Mouse (Mus musculus) neutrophil, adult 5-6 weeks (primary cell): ENCODE measurements around the gene Wdr35. TPM values are rescaled to one million over a fixed set of nuclear protein-coding genes. Genes with fewer than 3 reads are reported as not detected.
"Not testable (repeated sequence)": the region's sequence is repeated elsewhere in the genome, so short reads cannot be mapped to it uniquely, and the experiment has no call there.

Experiments used
- ATAC-seq: fragments of 151-379, 151-347 bp; 2 replicates; pipeline ENCODE4 v1.8.0; 2017; ENCODE audit warnings: mild to moderate bottlenecking, moderate TSS enrichment; ENCODE audit not compliant: insufficient number of reproducible peaks, poor library complexity, low FRiP score, severe bottlenecking; ENCODE audit errors: extremely low read depth
- total RNA-seq: library from RNA; stranded (forward); fragments of 200-1000 nt; gene quantifications from 2 replicates; pipeline ENCODE4 v1.2.3, GENCODE M21; 2017

Gene Wdr35
- total RNA-seq: 0.35 and 0.61 TPM in 2 replicates

DNA sequence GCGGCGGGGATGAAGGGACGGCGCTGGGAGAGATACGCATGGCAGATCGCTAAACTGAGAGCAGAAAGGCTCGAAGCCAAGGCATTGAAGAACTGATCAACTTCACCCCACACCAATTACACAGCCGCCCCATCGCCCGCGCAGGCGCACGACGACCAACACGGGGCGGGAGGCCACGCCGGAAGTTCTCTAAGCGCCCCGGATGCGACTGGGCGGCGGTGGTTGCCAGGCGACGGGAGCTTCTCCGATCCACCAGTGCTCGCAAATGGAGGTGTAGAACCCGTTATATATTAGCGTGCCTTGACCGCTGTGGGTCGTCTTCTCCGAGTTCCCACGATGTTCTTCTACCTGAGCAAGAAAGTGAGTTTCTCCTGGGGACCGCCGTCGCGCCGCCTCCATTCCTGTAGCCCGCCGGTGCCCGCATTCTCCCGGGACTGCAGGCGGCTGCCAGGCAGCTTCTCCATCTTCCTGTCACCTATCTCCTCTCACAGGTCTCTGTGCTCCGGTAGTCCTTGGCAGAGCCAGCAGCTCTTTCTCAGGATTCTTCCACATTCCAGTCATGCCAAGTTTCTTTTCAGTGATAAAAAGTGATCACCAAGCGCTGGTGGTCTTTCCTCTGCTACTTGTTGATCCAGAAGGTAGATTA lies at the start of gene Wdr35:
TSS of gene Wdr35 (plus strand) at position 73 of the 646 bp plus-strand sequence.
- peak; percentile 93 for ATAC-seq

- peak; percentile 78 for ATAC-seq
Measured at GRCm38 (mm10) chr12:8927652-8928051, 46.0 kb upstream of the Wdr35 start.

- no peak for ATAC-seq
Measured at GRCm38 (mm10) chr12:8928766-8929165, 44.9 kb upstream of the Wdr35 start.

DNA sequence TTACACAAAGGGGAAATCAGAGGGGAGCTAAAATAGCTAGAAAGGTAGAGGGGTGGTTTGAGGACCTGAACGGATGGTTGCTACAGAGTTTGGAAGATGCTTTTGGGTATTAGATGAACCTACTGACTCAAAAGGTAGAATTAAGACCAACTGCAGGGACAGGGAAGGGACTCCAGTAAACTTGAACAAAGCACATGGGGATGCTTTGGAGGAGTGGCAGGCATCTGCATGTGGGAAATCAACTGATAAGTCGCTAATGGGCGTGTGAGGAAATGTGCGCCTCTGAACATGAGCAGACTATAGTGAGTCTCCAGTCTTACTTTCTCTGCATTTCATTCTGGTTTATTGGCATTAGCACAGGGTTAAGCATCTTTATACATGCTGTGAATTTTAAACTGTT lies 42.6 kb upstream of the Wdr35 start:
- ATAC-seq: no peak

DNA sequence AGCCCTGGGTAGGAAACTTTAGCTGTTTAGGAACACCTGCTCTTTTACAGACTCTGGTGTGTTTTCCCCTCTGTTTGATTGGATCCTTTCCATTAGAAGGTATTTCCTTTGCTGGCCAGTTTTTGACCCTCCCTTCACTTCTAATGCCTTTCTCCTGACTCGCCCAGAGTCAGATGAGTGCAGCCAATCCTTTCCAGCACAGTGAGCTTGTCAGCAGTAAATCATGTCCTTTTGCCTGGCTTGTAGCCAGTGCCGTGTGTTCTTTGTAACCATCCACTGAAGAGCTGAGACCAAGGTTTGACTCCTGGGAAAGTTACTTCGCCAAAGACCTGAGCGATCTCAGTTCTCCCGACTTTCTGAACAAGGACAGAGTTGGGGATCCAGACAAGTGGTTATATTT lies 38.3 kb upstream of the Wdr35 start:
- no peak for ATAC-seq

DNA sequence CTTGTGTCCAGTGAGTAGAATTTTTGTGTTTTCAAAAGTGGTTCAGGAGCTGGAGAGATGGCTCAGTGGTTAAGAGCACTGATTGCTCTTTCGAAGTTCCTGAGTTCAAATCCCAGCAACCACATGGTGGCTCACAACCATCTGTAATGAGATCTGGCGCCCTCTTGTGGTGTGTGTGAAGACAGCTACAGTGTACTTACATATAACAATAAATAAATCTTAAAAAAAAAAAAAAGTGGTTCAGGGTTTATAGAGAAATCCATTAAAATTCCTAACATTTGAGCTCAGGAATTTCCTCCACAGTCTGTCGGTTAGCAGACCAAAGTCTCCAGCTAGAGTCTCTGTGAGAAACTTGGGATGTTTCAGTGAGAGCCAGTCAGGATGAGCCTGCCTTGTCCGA lies 37.5 kb upstream of the Wdr35 start:
- not testable (repeated sequence) for ATAC-seq

DNA sequence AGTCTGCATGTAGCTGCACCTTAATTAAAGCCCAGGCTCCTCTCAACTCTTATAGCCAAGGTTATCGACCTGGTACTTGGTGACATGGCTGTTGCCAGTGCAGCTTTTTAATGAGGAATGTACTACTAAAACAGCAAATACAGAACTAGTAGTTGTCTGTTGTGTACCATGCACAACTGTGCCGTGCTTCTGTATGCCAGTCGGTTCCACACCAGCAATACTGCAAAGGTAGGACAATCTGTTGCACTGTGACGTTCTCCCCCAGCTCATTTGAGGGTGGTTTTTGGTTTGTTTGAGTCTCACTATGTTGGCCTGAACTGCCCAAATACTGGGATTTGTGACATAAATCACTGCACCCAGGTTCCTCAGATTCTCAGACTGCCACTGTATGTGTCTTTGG lies 34.2 kb upstream of the Wdr35 start:
- no peak for ATAC-seq

- ATAC-seq: no peak
Measured at GRCm38 (mm10) chr12:8940011-8941005, 33.4 kb upstream of the Wdr35 start.

DNA sequence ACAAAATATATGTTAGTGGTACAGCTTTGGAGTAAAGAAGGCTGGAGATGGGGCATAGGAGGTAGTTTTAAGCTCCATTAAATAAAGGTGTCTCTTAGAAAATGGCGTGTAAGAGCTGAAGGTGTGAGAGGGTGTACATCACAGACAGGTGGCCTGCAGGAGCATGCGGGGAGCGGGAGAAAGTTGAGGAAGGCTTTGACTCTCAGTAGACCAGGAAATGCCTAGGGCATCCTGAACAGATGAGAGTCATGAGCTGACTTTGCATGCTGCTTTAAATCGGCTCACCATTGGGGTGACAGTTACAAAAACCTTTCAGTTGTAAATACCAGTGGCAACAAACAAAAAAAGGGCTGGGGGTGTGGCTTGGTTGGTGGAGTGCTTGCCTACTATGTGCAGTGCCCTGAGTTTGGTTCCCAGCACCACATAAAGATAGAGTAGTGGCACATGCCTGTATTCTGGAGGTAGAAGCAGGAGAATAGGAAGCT lies 32.5 kb upstream of the Wdr35 start:
- no peak for ATAC-seq

GRCm38 (mm10) chr12:8941699-8942392 lies 31.8 kb upstream of the Wdr35 start:
- ATAC-seq: peak; percentile 70

GRCm38 (mm10) chr12:8947163-8947562 lies 26.5 kb upstream of the Wdr35 start:
- ATAC-seq: no peak

DNA sequence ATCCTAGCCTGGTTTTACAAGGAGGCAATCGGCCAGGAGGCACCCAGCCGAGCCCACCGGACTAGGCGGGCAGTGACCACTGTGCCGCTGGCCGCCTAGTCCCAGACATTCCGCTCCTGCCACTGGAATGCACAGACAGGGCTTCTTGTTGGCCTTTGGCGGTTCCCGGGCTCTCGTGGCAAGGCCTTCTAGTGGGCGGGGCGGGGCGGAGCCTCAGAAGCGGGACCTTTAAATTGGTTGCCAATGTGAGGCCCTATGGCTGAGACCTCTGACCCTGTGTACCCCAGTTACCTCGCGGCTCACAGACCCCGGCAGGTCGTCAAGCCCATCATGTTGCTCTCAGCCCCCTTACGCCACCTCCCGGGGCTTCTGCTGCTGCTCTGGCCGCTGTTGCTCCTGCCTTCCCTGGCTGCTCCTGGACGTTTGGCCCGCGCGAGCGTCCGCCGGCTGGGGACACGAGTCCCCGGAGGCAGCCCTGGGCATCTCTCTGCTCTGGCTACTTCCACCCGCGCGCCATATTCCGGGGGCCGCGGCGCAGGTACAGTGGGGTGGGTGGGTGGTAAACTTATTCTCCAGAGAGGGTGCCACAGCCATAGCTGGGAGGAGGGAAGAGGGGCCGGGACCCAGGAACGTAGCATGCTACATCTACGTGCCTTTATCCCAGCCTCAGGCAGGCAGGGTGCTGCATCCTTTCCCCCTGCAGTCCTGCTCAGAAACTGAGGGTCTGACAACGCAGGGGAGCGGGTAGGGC lies 25.8 kb upstream of the Wdr35 start, which contains the start of gene Matn3:
TSS of gene Matn3 (plus strand) at position 216 of the 751 bp plus-strand sequence.
- ATAC-seq: 0 out of 2 replicates have a peak, but pooled peaks have one; percentile 17

DNA sequence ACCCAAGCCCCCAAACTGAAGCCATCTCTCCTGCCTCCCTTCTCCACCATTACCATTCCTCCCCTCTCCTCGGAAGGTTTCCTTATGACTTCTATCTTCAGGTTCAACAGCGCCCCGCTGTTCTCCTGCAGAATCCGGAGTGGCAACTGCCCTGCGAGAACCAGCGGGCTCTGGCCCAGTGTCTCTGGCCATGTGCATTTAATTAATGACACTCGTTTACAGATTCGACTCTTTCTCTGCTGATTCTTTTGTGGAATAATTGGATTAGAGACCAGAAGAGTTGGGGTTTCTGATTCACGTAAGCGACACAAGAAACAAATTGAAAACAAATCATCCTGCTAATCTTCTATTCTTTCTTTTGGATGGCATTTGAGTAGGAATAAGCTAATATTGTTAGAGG lies 20.6 kb upstream of the Wdr35 start:
- ATAC-seq: no peak

- ATAC-seq: no peak
Measured at GRCm38 (mm10) chr12:8954161-8954561, 19.5 kb upstream of the Wdr35 start.

DNA sequence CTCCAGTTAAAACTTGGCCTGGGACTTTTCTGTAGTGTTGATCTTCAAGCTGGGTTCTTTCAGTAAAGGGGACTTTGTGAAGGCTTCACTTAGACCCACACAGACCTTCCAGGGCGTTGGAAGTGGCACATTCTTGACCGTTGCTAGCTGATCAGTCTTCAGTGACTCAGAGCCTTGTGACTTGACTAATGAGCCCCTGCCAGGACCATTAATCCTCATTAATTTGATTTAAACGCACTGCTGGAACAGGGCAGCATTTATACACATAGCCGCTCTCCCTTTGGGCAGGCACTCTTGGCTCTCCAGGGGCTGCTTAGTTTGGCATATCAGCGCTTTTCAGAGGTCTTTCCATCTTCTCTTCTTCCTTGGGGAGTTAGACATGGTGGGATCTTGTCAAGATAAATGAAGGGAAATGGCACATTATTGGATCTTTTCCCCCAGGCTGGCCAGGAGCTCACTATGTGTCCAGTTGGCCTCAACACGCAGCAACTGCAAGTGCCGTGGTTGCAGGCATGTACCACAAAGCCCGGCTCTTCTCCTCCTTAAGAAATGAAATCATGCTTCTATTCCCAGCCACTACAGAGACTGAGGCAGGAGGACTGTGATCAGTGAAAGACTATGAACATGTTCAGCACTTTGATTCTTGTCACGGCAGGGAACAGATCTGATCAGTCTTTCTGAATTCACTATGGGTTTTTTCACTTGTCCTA lies 11.9 kb upstream of the Wdr35 start:
- ATAC-seq: no peak

- no peak for ATAC-seq
Measured at GRCm38 (mm10) chr12:8969828-8970227, 3.9 kb upstream of the Wdr35 start.

GRCm38 (mm10) chr12:8975076-8975475 lies 1.4 kb downstream of the Wdr35 start:
- no peak for ATAC-seq

GRCm38 (mm10) chr12:8993231-8993630 lies 19.5 kb downstream of the Wdr35 start:
- ATAC-seq: no peak
